Mouse (Mus musculus) limb, embryonic 15.5 days (tissue): ENCODE results near the gene Mcrip2. TPM values are rescaled to one million over a fixed set of nuclear protein-coding genes. Genes with fewer than 3 reads are reported as not detected.

Experiments used
- ATAC-seq: fragments of 200-750 bp; cut with Nextera tagmentation; 2 replicates; pipeline ENCODE4 v1.8.0; 2017; ENCODE audit warnings: low read depth, moderate TSS enrichment; ENCODE audit not compliant: insufficient number of reproducible peaks, low FRiP score, low TSS enrichment
- H3K27ac ChIP-seq: fragments of 300-500 bp; sonication (generic); 2 replicates; pipeline ENCODE4 v1.5.1; 2015; ENCODE audit warnings: moderate library complexity, mild to moderate bottlenecking, inconsistent platforms
- H3K27me3 ChIP-seq: fragments of 300-500 bp; sonication (generic); 2 replicates; pipeline ENCODE4 v1.6.1; 2015; ENCODE audit warnings: inconsistent platforms
- H3K36me3 ChIP-seq: fragments of 300-500 bp; sonication (generic); 2 replicates; pipeline ENCODE4 v1.6.1; 2015; ENCODE audit warnings: inconsistent platforms
- H3K4me1 ChIP-seq: fragments of 300-500 bp; sonication (generic); 2 replicates; pipeline ENCODE4 v1.6.1; 2015; ENCODE audit warnings: inconsistent platforms
- H3K4me2 ChIP-seq: fragments of 300-500 bp; sonication (generic); 2 replicates; pipeline ENCODE4 v1.6.1; 2015; ENCODE audit warnings: mild to moderate bottlenecking, inconsistent platforms
- H3K4me3 ChIP-seq: fragments of 300-500 bp; sonication (generic); 2 replicates; pipeline ENCODE4 v1.5.1; 2015; ENCODE audit warnings: mild to moderate bottlenecking, inconsistent platforms
- H3K9ac ChIP-seq: fragments of 300-500 bp; sonication (generic); 2 replicates; pipeline ENCODE4 v1.6.1; 2015; ENCODE audit warnings: inconsistent platforms
- H3K9me3 ChIP-seq: fragments of 300-500 bp; sonication (generic); 2 replicates; pipeline ENCODE4 v1.6.1; 2016; ENCODE audit warnings: inconsistent platforms
- WGBS: fragments of 180-500 bp; shearing (Covaris S2); methylation state at CpG from one replicate; pipeline ENCODE4 v1.1.7; 2015; 5-methylcytosine and 5-hydroxymethylcytosine counted together
- polyA plus RNA-seq: library from polyadenylated mRNA; unstranded; fragments of >200 nt; fragmentation: Nextera tagmentation; extraction: Ambion mirVana; gene quantifications from 2 replicates; pipeline ENCODE4 v1.2.1, GENCODE M21; 2015

Mcrip2 gene
- polyA plus RNA-seq, 1 experiment from 2014 or later: 16.7 TPM

DNA sequence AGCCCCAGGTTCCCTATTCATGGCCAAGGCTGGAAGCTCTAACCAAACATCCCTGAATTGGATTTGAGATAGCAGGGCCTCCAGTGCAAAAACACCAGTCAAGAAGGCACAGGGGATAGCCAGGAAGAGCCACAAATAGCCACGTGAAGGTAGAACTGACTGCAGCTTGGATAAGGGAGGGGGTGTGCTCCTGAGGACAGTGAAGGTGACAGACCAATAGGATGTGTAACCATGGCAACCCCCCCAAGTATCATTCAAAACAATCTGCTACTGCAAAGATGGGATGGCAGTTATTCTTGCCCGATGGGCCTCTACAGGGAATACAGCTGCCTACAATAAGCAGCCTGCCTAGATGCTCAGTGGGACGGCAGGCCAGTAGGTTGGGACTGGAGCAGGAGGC lies 31.0 kb downstream of the Mcrip2 start:
- WGBS: 60% methylated on average over 3 of the region's 3 CpGs
- ATAC-seq: no peak
- Histone ChIP-seq H3K9ac (0 out of 2 replicates have a peak overlapping the region, but pooled peaks have one; percentile 41), H3K4me3 (peak overlapping the region; percentile 38; the same call in 1 of the 2 replicates), H3K27me3 (no peaks in the 10 kb centered on the region), H3K4me1 (peaks cover 42% of the 10 kb centered on the region), H3K4me2 (peak overlapping the region; percentile 75; the same call in 1 of the 2 replicates), H3K27ac (0 out of 2 replicates have a peak overlapping the region, but pooled peaks have one; percentile 47), H3K9me3 (no peaks in the 10 kb centered on the region), H3K36me3 (peaks cover 57% of the 10 kb centered on the region)

DNA sequence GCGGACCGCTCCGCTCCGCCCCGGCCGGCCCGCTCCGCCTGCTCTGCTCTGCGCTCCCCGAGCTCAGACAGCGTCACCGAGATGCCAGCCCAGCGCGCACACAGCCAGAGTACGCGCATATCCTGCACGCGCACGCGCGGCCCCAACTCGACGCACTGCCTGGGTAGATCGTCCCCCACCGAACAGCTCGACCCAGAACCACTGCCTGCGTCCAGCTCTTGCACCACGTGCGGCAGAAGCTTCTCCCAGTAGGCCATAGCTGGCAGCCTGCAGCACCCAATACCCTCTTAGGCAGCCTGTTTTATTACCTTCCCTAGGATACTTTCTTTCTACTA lies 31.5 kb downstream of the Mcrip2 start, which contains the start of gene Rhbdl1:
TSS of gene Rhbdl1 (minus strand) at position 220 of the 335 bp plus-strand sequence.
- 3% methylated on average over 29 of the region's 29 CpGs for WGBS
- Histone ChIP-seq H3K27ac (peak within 1 kb of the TSS; percentile 47; the same call in 1 of the 2 replicates), H3K36me3 (peaks cover 52% of the 10 kb centered on the region), H3K4me2 (peak within 1 kb of the TSS; percentile 86), H3K9me3 (no peaks in the 10 kb centered on the region), H3K4me3 (peak within 1 kb of the TSS; percentile 38), H3K27me3 (no peaks in the 10 kb centered on the region), H3K9ac (peak within 1 kb of the TSS; percentile 41), H3K4me1 (peaks cover 43% of the 10 kb centered on the region)
- no peak for ATAC-seq

DNA sequence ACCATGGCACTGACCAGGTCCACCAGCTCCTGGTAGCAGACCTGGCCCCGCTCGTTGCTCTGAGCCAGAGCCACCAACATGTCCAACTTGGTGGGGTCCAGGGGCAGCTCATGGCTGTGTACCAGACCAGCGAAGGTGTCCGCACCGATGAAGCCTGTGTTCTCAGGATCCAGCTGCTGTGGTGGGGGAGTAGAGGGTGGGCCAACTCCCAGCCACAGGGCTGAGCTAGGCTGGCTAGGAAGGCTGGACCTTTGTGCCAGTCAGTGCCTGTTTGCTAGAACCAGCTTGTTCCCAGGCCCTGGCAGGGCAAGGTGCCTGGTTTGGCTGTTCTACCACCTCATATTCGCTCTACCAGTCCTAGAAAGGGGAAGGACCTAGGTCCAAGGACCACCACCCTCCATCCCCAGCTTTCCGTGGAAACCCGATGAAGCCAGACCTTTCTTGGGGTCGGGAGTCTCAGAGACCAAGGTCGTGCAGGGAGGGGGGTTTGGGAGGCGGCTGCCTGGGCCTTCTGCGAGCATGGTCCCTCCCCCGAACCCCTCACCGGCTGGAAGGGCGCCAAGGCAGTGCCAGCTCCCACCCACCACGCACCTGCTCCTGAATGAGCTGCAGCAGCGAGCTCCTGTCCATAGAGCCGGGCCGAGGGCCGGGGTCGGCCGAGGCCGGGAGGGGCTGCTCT lies 32.0 kb downstream of the Mcrip2 start:
- peaks cover 49% of the 10 kb centered on the region for H3K36me3 ChIP-seq

DNA sequence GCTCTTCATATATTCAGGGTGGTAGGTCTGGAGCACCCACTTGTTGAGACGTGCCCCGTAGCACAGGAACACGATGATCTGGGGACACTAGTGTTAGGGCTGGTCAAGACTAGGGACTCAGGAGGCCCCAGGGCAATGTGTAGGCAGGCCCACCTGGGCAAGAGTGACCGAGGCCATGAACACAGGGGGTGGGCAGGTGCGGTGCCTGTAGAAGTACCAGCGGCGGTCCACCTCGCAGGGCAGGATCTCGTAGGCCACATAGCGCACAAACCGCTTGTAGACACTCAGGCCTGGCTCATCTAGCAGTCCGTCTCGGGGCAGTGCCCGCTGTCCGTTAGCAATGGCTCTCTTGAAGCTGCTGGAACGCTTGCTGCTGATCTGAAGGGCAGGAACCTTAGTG lies 32.7 kb downstream of the Mcrip2 start:
- no peak for ATAC-seq
- H3K27me3 ChIP-seq: no peaks in the 10 kb centered on the region
- peaks cover 55% of the 10 kb centered on the region for H3K4me1 ChIP-seq
- H3K4me3 ChIP-seq: peak overlapping the region; percentile 38
- H3K9ac ChIP-seq: no peak overlapping the region
- peak overlapping the region; percentile 86 for H3K4me2 ChIP-seq
- no peak overlapping the region for H3K27ac ChIP-seq
- H3K9me3 ChIP-seq: no peaks in the 10 kb centered on the region
- WGBS: 87% methylated on average over 16 of the region's 16 CpGs
- H3K36me3 ChIP-seq: peaks cover 49% of the 10 kb centered on the region

More for the DNA sequence above, 32.0 kb downstream of the Mcrip2 start:
- H3K4me2 ChIP-seq: peak overlapping the region; percentile 86
- no peaks in the 10 kb centered on the region for H3K27me3 ChIP-seq
- H3K9ac ChIP-seq: peak overlapping the region; percentile 41
- 22% methylated on average over 23 of the region's 23 CpGs for WGBS
- peaks cover 48% of the 10 kb centered on the region for H3K4me1 ChIP-seq
- no peaks in the 10 kb centered on the region for H3K9me3 ChIP-seq
- H3K27ac ChIP-seq: peak overlapping the region; percentile 47; the same call in 1 of the 2 replicates
- no peak for ATAC-seq
- peak overlapping the region; percentile 38 for H3K4me3 ChIP-seq

DNA sequence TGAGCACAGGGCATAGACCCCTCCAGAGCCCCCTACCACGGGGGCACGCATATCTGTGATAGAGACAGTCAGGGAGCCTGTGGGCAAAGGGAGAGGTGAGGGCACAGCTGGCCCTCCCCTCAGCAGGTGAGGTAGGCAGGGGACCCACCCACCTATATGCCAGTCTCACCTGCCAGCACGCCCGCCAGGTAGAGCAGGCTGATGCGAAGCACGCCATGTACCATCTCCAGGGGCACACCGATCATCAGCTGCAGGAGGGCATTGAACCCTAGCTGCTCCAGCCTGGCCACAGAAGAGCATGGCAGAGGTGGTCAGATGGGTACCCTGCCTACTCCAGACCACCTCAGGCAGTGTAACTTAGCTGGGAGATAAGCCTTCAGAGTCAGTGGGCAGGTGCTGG lies 33.3 kb downstream of the Mcrip2 start:
- Histone ChIP-seq H3K27me3 (no peaks in the 10 kb centered on the region), H3K4me1 (peaks cover 60% of the 10 kb centered on the region), H3K9me3 (no peaks in the 10 kb centered on the region), H3K4me2 (peak overlapping the region; percentile 86), H3K9ac (no peak overlapping the region), H3K4me3 (peak overlapping the region; percentile 38; the same call in 1 of the 2 replicates), H3K27ac (no peak overlapping the region), H3K36me3 (peaks cover 49% of the 10 kb centered on the region)
- no peak for ATAC-seq
- 88% methylated on average over 7 of the region's 7 CpGs for WGBS

DNA sequence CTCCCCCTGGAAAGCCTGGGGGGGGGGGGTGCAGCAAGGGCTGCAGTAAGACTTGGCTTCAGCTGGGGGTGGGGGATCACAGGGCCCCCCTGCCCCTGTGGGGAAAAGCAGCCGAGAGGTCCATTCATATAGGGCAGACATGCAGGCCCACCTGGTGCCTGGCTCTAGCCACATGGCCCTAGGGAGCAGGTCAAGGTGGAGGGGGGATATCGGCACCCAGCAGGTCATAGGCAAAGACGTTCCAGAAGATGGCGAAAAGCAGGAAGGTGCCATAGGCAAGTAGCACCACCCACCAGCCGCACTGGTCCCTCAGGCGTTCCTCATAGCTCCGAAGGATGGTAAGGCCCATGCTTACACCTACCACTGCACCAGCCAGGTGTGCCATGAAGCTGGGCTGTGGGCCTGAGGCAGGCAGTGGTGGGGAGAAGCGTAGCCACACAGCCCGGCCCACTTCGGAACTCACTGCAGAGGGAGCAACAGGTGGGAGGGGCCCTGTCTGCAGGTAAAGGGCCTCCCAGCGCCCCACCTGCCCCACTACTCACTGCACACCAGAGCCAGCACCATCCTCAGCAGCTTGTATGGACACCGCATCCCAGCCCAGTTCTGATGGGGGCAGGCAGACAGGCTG lies 33.9 kb downstream of the Mcrip2 start:
- Histone ChIP-seq H3K4me3 (peak overlapping the region; percentile 77), H3K9me3 (no peaks in the 10 kb centered on the region), H3K4me2 (peak overlapping the region; percentile 86), H3K36me3 (peaks cover 45% of the 10 kb centered on the region), H3K4me1 (peaks cover 66% of the 10 kb centered on the region), H3K27ac (peak overlapping the region; percentile 97), H3K9ac (peak overlapping the region; percentile 81; the same call in 1 of the 2 replicates), H3K27me3 (no peaks in the 10 kb centered on the region)
- ATAC-seq: no peak
- WGBS: 76% methylated on average over 12 of the region's 12 CpGs

DNA sequence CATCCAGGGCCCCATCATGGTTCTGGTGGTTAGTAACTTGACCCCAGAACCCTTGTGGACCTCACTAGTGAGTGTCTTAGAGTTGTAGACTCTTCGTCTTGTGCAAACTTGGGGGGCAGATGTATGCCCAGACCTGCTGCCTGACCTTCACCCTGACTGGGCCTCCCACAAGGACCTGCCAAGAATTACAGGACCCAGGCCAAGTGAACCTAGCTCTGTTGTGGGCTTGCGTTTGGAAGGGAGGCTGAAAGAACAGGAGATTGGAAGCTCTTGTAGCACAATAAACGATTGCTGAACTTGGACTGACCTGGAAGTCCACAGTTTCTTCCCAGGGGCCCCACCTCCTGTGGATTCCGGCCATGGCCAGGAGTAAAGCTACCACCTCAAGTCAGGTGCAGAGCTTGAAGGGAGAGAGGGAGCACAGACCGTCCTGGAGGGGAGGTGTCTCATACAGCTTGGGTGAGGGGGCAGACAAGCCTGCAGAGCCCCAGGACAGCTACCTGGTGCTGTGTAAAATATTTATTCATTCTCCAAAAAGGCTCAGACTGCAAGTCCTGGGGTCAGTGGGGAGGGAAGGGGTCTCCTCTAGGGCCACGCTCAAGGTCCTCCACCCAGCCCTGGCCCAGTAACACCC lies 34.5 kb downstream of the Mcrip2 start:
- no peaks in the 10 kb centered on the region for H3K9me3 ChIP-seq
- 31% methylated on average over 6 of the region's 6 CpGs for WGBS
- no peak for ATAC-seq
- peak overlapping the region; percentile 86 for H3K4me2 ChIP-seq
- H3K4me3 ChIP-seq: peak overlapping the region; percentile 77
- peak overlapping the region; percentile 97 for H3K27ac ChIP-seq
- H3K9ac ChIP-seq: peak overlapping the region; percentile 81
- peaks cover 70% of the 10 kb centered on the region for H3K4me1 ChIP-seq
- H3K27me3 ChIP-seq: no peaks in the 10 kb centered on the region
- peaks cover 39% of the 10 kb centered on the region for H3K36me3 ChIP-seq

DNA sequence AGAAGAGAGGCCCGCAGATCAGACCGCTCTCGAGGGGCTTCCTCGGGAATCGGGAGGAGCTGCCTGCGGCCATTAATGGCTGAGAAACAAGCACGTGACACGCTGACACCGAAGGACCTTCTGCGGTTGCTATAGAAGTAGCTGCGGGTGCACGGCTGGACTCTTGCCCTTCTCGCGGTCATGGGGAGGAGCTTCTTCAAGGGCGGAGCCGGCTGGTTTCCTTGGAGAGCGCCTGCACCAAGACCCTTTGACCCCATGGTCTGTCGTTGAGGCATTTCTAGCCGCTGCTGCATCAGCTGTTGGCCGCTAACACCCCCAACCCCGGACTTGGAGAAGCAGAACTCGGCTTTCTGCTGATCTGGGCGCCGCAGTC lies 35.3 kb downstream of the Mcrip2 start, which contains the start of gene Stub1:
TSS of gene Stub1 (minus strand) at position 114 of the 373 bp plus-strand sequence.
- under 1% methylated on average over 24 of the region's 24 CpGs for WGBS
- Histone ChIP-seq H3K9ac (peak within 1 kb of the TSS; percentile 81), H3K4me3 (peak within 1 kb of the TSS; percentile 77), H3K4me2 (peak within 1 kb of the TSS; percentile 86), H3K27me3 (no peaks in the 10 kb centered on the region), H3K27ac (peak within 1 kb of the TSS; percentile 97), H3K9me3 (no peaks in the 10 kb centered on the region), H3K4me1 (peaks cover 73% of the 10 kb centered on the region), H3K36me3 (peaks cover 32% of the 10 kb centered on the region)
- peak; percentile 55 for ATAC-seq

DNA sequence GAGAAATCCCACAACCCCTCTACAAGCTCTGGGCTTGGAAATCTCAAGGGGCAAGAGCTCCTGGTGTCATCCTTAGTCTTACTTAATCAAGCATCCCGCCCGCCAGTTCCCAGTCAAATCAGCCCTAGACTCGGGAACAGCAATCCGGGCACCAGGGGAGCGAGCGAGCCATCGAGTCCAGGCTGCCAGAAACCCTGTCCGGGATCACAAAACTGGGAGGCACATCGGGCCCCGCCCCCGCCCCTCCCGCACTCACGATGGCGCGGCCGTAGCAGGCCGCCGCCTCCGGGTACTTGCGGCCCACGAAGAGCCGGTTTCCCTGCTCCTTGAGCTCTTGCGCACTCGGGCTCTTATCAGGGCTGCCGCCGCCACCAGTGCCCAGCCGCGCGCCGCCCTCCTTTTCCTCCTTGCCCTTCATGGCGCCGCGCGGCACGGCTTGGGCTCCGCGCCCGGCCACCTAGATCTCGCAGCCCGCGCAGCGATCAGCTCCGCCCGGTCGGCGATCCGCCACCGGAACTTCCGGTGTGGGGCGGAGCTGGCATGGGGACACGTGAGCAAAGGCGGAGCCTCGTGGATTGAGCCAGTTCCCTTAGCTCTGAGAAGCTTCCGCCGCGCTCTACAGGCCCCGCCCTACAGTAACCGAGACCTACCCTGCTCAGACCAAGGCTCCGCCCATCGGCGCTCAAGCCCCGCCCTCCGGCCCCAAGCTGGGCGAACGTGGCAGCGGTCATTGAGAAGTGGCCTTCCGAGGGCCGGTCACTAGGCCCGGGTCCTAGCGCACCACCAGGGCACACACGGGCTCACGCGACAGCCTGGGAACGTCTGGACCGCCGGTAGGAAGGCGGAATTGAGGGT lies 35.9 kb downstream of the Mcrip2 start:
- H3K4me2 ChIP-seq: peak overlapping the region; percentile 86
- peaks cover 78% of the 10 kb centered on the region for H3K4me1 ChIP-seq
- H3K27ac ChIP-seq: peak overlapping the region; percentile 97
- peak overlapping the region; percentile 77 for H3K4me3 ChIP-seq
- H3K27me3 ChIP-seq: no peaks in the 10 kb centered on the region
- peak; percentile 91 for ATAC-seq
- H3K9me3 ChIP-seq: no peaks in the 10 kb centered on the region
- WGBS: under 1% methylated on average over 72 of the region's 77 CpGs
- peaks cover 27% of the 10 kb centered on the region for H3K36me3 ChIP-seq
- H3K9ac ChIP-seq: peak overlapping the region; percentile 81

DNA sequence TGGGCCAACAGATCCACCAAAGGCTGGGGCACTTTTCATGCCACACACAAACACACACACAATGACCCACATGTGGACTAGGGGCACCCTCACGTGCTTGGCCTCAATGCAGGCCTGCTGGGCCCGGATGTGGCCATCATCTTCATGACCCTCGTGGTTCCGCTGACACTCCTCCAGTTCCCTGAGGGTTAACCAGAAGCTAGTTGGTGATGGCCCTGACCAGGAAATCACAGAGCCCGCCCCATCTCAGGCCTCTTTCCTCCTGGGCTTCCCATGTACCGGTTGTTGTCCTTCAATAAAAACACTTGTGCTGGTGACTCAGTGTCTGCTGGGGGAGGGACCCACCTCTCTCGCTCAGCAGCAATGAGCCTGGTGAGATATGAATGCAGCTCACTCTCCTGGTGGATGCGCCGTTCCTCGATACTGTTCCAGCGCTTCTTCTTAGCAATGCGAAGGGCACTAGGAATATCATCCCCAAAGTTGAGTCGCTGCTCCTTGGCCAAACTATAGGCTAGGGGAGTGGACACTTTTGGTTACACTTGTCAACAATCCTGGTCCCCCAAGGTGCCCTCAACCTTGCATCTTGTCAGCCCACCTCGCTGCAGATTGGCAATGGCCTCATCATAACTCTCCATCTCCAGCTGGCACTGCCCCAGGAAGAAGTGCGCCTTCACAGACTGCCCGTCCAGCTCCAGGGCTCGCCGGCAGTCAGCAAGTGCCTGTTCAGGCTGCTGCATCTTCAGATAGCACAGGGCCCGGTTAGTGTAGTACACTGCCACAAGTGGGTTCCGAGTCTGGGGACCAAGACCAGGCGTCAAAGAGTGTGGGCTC lies 36.9 kb downstream of the Mcrip2 start:
- Histone ChIP-seq H3K4me3 (peak overlapping the region; percentile 77), H3K27me3 (no peaks in the 10 kb centered on the region), H3K27ac (peak overlapping the region; percentile 97), H3K9ac (peak overlapping the region; percentile 81), H3K9me3 (no peaks in the 10 kb centered on the region), H3K36me3 (peaks cover 36% of the 10 kb centered on the region), H3K4me1 (peaks cover 70% of the 10 kb centered on the region), H3K4me2 (peak overlapping the region; percentile 86)
- no peak for ATAC-seq
- 57% methylated on average over 21 of the region's 21 CpGs for WGBS
